Mouse (Mus musculus) heart, embryonic 14.5 days (tissue): ENCODE measurements around the gene Zdhhc19. TPM values are rescaled to one million over a fixed set of nuclear protein-coding genes. Genes with fewer than 3 reads are reported as not detected.
A peak's percentile ranks its signal among the peaks of the same experiment; 100 is the strongest.
"Not testable (repeated sequence)": the region's sequence is repeated elsewhere in the genome, so short reads cannot be mapped to it uniquely, and the experiment has no call there.

Source experiments
- ATAC-seq: fragments of 200-750 bp; cut with Nextera tagmentation; 2 replicates; pipeline ENCODE4 v1.8.0; 2017; ENCODE audit warnings: low read depth, moderate TSS enrichment; ENCODE audit not compliant: insufficient number of reproducible peaks, insufficient read depth, low FRiP score
- H3K27ac ChIP-seq, 2 experiments: fragments of 200-500 bp in 1 of 2; fragments of 300-500 bp in 1 of 2; sonication (generic) in 1 of 2; replicated peaks in 1 of 2; 2 replicates each; pipeline ENCODE4 v1.5.1; 2012 to 2014; ENCODE audit warnings: low read depth in 2 of 2, low read length in 2 of 2, control low read depth in 1 of 2, mild to moderate bottlenecking in 1 of 2, mixed read lengths in 1 of 2; ENCODE audit not compliant: control insufficient read depth in 1 of 2, insufficient read depth in 1 of 2
- H3K27me3 ChIP-seq: fragments of 300-500 bp; sonication (generic); 2 replicates; pipeline ENCODE4 v1.6.1; 2014; ENCODE audit warnings: mild to moderate bottlenecking, low read length, control low read depth; ENCODE audit not compliant: control insufficient read depth, insufficient read depth
- H3K36me3 ChIP-seq: fragments of 300-500 bp; sonication (generic); 2 replicates; pipeline ENCODE4 v1.6.1; 2014; ENCODE audit warnings: mild to moderate bottlenecking, control low read depth, low read length, mixed read lengths; ENCODE audit not compliant: control insufficient read depth, insufficient read depth
- H3K4me1 ChIP-seq, 2 experiments: fragments of 200-500 bp in 1 of 2; fragments of 300-500 bp in 1 of 2; sonication (generic) in 1 of 2; 2 replicates each; pipeline ENCODE4 v1.6.1; 2012 to 2014; ENCODE audit warnings: low read length in 2 of 2, control low read depth in 1 of 2, mixed read lengths in 1 of 2; ENCODE audit not compliant: control insufficient read depth in 2 of 2, insufficient read depth in 2 of 2
- H3K4me2 ChIP-seq: fragments of 300-500 bp; sonication (generic); 2 replicates; pipeline ENCODE4 v1.6.1; 2014; ENCODE audit warnings: mild to moderate bottlenecking, low read length
- H3K4me3 ChIP-seq, 2 experiments: fragments of 200-500 bp in 1 of 2; fragments of 300-500 bp in 1 of 2; sonication (generic) in 1 of 2; 2 replicates each; pipeline ENCODE4 v1.5.1; 2012 to 2014; ENCODE audit warnings: low read length in 2 of 2, mild to moderate bottlenecking in 2 of 2, control low read depth in 1 of 2, low read depth in 1 of 2, moderate library complexity in 1 of 2; ENCODE audit not compliant: control insufficient read depth in 1 of 2, insufficient read depth in 1 of 2
- H3K9ac ChIP-seq: fragments of 300-500 bp; sonication (generic); 2 replicates; pipeline ENCODE4 v1.6.1; 2014; ENCODE audit warnings: mild to moderate bottlenecking, low read length
- H3K9me3 ChIP-seq: fragments of 300-500 bp; sonication (generic); 2 replicates; pipeline ENCODE4 v1.6.1; 2016; ENCODE audit warnings: low read length, control low read depth; ENCODE audit not compliant: control insufficient read depth
- WGBS: fragments of 180-500 bp; shearing (Covaris S2); extraction: QIAGEN DNeasy Blood & Tissue Kit; methylation state at CpG from one replicate; pipeline ENCODE4 v1.1.7; 2014; 5-methylcytosine and 5-hydroxymethylcytosine counted together
- polyA plus RNA-seq: library from polyadenylated mRNA; unstranded; fragments of >200 nt; fragmentation: Nextera tagmentation; extraction: Ambion mirVana; gene quantifications from 2 replicates; pipeline ENCODE4 v1.2.1, GENCODE M21; 2014

The Zdhhc19 gene
- polyA plus RNA-seq, 1 experiment from 2014 or later, result not detected

- peak within 1 kb of the TSS; percentile 35 for H3K4me2 ChIP-seq
Observed at GRCm38 (mm10) chr16:32487234-32488111, 8.6 kb upstream of the Zdhhc19 start, which contains the start of gene Slc51a. Gene Slc51a, minus strand, starts transcription at chr16:32487879.

DNA sequence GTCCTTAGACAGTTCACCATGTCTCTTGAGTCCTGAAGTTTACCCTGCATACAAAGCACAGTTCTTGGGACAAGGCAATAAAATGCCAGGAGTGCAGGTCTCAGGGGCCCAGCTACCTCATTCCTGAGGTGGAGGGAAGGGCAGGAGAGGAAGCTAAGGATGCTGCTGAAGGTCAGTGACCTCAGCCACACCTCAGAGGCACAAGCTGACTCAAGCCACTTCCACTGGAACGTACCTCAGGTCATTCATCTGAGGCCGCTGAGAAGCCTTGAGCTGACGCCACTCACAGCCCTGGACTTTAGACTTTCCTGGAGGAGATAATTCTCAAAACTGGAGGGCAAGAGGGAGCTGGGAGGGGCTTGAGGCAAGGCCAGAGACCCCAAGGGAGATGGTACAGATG is 7.1 kb upstream of the Zdhhc19 start:
- no peak overlapping the region for H3K27ac ChIP-seq
- no peak overlapping the region for H3K9ac ChIP-seq
- no peak overlapping the region for H3K4me3 ChIP-seq
- ATAC-seq, result no peak
- no peaks in the 10 kb centered on the region for H3K36me3 ChIP-seq
- H3K4me1 ChIP-seq, result peaks cover 13 to 22% of the 10 kb centered on the region in 2 experiments
- no peaks in the 10 kb centered on the region for H3K9me3 ChIP-seq
- no peaks in the 10 kb centered on the region for H3K27me3 ChIP-seq
- no peak overlapping the region for H3K4me2 ChIP-seq
- WGBS, result 95% methylated on average over 3 of the region's 3 CpGs

More at GRCm38 (mm10) chr16:32487234-32488111, 8.6 kb upstream of the Zdhhc19 start, which contains the start of gene Slc51a:
- Histone ChIP-seq H3K36me3 (no peaks in the 10 kb centered on the region), H3K4me1 (peaks cover 13 to 22% of the 10 kb centered on the region in 2 experiments), H3K27ac (peak within 1 kb of the TSS; percentile 56 to 75), H3K4me3 (no peak within 1 kb of the TSS), H3K27me3 (no peaks in the 10 kb centered on the region), H3K9me3 (no peaks in the 10 kb centered on the region), H3K9ac (no peak within 1 kb of the TSS)
- 22% methylated on average over 15 of the region's 15 CpGs for WGBS
- ATAC-seq, result peak; percentile 77

DNA sequence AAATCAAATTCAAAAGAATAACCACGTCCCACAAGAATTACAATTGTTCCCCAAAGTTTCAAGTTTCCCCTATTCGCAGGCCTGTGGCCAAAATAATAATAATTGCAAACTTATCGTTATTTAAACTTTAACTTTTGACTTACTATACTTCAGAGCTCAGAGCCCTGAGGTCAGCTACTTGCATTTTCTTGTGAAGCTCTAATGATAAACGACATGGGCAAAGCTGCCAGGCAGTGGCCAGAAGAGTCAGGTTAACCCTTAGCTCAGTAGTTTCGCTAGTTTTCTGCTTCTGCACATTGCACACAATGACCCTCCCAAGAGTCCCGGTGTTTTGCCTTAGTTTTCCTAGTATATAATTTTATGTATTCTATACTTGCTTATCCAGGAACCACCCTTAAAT is 1.7 kb upstream of the Zdhhc19 start:
- not testable (repeated sequence) for H3K9me3 ChIP-seq, H3K9ac ChIP-seq, H3K4me3 ChIP-seq, H3K27me3 ChIP-seq, ATAC-seq, H3K4me1 ChIP-seq, H3K36me3 ChIP-seq, H3K4me2 ChIP-seq, H3K27ac ChIP-seq
- 70% methylated on average over 6 of the region's 6 CpGs for WGBS

DNA sequence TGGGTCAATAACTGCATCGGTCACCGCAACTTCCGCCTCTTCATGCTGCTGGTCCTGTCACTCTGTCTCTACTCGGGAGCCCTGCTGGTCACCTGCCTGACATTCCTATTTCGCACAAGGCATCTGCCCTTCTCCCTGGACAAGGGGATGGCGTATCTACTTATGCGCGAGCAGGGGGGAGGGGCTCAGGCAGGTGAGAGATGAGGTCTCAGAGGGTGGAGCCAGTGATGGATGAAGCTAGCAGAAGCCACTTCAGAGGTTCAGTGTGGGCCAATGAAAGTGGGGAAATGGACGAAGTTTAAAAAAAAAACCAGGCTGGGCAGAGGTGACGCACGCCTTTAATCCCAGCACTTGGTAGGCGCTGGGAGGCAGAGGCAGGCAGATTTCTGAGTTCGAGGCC is 2.9 kb downstream of the Zdhhc19 start:
- H3K4me2 ChIP-seq, result peak overlapping the region; percentile 66; the same call in 1 of the 2 replicates
- no peak overlapping the region for H3K9ac ChIP-seq
- WGBS, result 61% methylated on average over 13 of the region's 13 CpGs
- no peak overlapping the region for H3K4me3 ChIP-seq
- no peak overlapping the region for H3K27ac ChIP-seq
- no peaks in the 10 kb centered on the region for H3K27me3 ChIP-seq
- no peak for ATAC-seq
- H3K4me1 ChIP-seq, result 0 out of 4 replicates have a peak, but pooled peaks cover 0 to 3% of the 10 kb centered on the region in 2 experiments
- no peaks in the 10 kb centered on the region for H3K36me3 ChIP-seq
- H3K9me3 ChIP-seq, result no peaks in the 10 kb centered on the region

GRCm38 (mm10) chr16:32499430-32500037 is 3.5 kb downstream of the Zdhhc19 start:
- Histone ChIP-seq H3K36me3 (no peaks in the 10 kb centered on the region), H3K9ac (peak overlapping the region; percentile 50), H3K4me3 (peak overlapping the region; percentile 36 to 41), H3K4me1 (0 out of 4 replicates have a peak, but pooled peaks cover 0 to 3% of the 10 kb centered on the region in 2 experiments), H3K4me2 (peak overlapping the region; percentile 66), H3K9me3 (no peaks in the 10 kb centered on the region), H3K27ac (no peak overlapping the region), H3K27me3 (no peaks in the 10 kb centered on the region)
- 9% methylated on average over 22 of the region's 22 CpGs for WGBS
- peak; percentile 67 for ATAC-seq

DNA sequence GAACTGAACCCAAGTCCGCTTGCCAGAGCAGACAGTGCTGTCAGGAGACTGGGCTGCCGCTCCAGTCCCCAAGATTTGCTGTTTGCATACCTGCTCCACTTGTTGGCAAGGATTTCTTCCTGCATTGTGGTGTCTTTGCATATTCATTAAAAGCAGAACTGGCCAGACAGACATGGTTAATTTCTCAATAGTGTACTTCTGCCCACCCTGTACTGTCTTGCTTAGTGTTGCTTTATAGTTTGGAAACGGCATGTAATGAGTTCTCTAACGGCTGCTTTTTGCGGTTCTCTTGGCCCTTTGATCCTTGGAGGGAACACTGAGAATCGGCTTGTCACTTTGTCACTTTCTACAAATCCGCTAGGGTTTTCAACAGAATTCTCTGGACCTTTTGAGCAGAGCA is 5.4 kb downstream of the Zdhhc19 start:
- Histone ChIP-seq H3K9ac (no peak overlapping the region), H3K9me3 (no peaks in the 10 kb centered on the region), H3K27me3 (0 out of 2 replicates have a peak, but pooled peaks cover 3% of the 10 kb centered on the region), H3K4me1 (0 out of 4 replicates have a peak, but pooled peaks cover 0 to 3% of the 10 kb centered on the region in 2 experiments), H3K4me2 (no peak overlapping the region), H3K36me3 (no peaks in the 10 kb centered on the region), H3K4me3 (no peak overlapping the region), H3K27ac (no peak overlapping the region)
- ATAC-seq, result no peak
- WGBS, result 87% methylated on average over 7 of the region's 7 CpGs

- H3K4me1 ChIP-seq, result peaks cover 3 to 6% of the 10 kb centered on the region in 2 experiments; a peak in 3 of 4 replicates
- H3K9ac ChIP-seq, result no peak overlapping the region
- H3K4me3 ChIP-seq, result no peak overlapping the region
- H3K36me3 ChIP-seq, result no peaks in the 10 kb centered on the region
- WGBS, result 81% methylated on average over 12 of the region's 12 CpGs
- ATAC-seq, result no peak
- 0 out of 2 replicates have a peak, but pooled peaks cover 3% of the 10 kb centered on the region for H3K27me3 ChIP-seq
- H3K27ac ChIP-seq, result no peak overlapping the region
- no peak overlapping the region for H3K4me2 ChIP-seq
- H3K9me3 ChIP-seq, result no peaks in the 10 kb centered on the region
Observed at GRCm38 (mm10) chr16:32502621-32503335, 6.7 kb downstream of the Zdhhc19 start.
